8 mouse cellular contexts compared by ENCODE assay signal in the genomic region with DNA sequence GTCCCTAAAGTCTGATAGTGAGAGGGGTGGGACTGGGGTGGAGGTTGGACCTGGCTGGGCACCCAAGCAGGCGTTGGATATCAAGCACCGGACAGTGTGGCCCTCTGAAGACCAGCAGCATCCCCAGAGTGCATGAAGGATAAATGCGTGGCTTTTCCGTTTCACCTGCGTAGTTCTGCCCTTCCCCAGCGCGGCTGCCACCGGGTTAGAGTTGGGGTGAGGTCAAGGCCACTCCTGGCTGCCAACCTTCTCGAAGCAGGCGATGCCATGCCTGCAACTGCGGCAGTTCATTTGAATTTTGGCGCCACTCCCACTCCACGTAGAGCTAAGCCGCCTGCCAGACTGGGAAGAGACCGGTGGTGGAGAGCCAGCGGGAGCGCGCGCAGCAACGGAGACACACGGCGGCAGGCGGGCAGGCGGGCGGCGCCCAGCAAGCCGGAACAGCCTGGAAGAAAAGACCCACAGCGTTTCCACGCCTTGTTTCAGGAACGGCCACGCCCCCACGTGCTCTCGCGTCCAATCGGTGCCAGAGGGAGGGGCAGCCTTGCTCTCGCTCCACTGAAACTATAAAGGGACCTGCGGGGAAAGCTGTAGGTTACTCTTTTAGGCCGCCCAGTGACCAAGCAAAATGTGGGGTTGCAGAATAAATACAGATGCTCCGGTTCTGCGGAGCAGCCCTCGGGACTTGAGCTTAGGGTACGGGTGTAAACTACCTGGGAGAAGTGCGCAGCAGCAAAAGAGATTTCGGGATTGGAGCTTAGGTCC. TPM values are rescaled to one million over a fixed set of nuclear protein-coding genes. Genes with fewer than 3 reads are reported as not detected.
DNase-seq lines count a peak whose midpoint lies in the region; ATAC-seq and TF ChIP-seq lines count a peak whose summit lies in the region.
"Not testable (repeated sequence)": the region's sequence is repeated elsewhere in the genome, so short reads cannot be mapped to it uniquely, and the experiment has no call there.

No protein-coding gene starts in this region.

- ATAC-seq in hindbrain, embryonic 11.5 days (ENCODE audit: low FRiP score) = peak; percentile 98
- ATAC-seq in liver, postnatal 0 days = peak; percentile 98
- ATAC-seq in neural tube, embryonic 12.5 days (ENCODE audit: low FRiP score, low read depth) = peak; percentile 100

- not testable (repeated sequence) for H3K9me3 ChIP-seq in hindbrain, embryonic 11.5 days (ENCODE audit: control insufficient read depth, low read length); liver, postnatal 0 days (ENCODE audit: low read length); neural tube, embryonic 12.5 days

- not testable (repeated sequence) for H3K9ac ChIP-seq in hindbrain, embryonic 11.5 days (ENCODE audit: low read depth, low read length); liver, postnatal 0 days (replicated peaks); neural tube, embryonic 12.5 days

- not testable (repeated sequence) for H3K4me2 ChIP-seq in hindbrain, embryonic 11.5 days (replicated peaks; ENCODE audit: low read depth, low read length); liver, postnatal 0 days (ENCODE audit: low read depth, low read length)
- peak overlapping the region; percentile 36 for H3K4me2 ChIP-seq in neural tube, embryonic 12.5 days (replicated peaks)

- not testable (repeated sequence) for H3K4me3 ChIP-seq in hindbrain, embryonic 11.5 days (ENCODE audit: low read depth, low read length); liver, postnatal 0 days (ENCODE audit: low read depth, low read length)
- 0 out of 2 replicates have a peak overlapping the region, but pooled peaks have one; percentile 7 for H3K4me3 ChIP-seq in neural tube, embryonic 12.5 days
- peak overlapping the region; percentile 79 for H3K4me3 ChIP-seq in testis, adult 2 months (ENCODE audit: control insufficient read depth, low read depth, low read length)

- not testable (repeated sequence) for H3K36me3 ChIP-seq in hindbrain, embryonic 11.5 days (ENCODE audit: control insufficient read depth, insufficient read depth, low read length); liver, postnatal 0 days (replicated peaks; ENCODE audit: insufficient read depth, low read length); neural tube, embryonic 12.5 days; testis, adult 2 months (ENCODE audit: control insufficient read depth, insufficient read depth, low read length)

- not testable (repeated sequence) for TF ChIP-seq EP300 in liver, postnatal 0 days (IDR thresholded peaks at IDR 0.05; ENCODE audit: low read depth)

- not testable (repeated sequence) for TF ChIP-seq POLR2A in testis, adult 2 months (IDR thresholded peaks at IDR 0.05; ENCODE audit: control insufficient read depth, low read depth, low read length)

- peak; percentile 50 for DNase-seq in Muller cell, postnatal 12 days (ENCODE audit: inconsistent ontology term)
- peak; percentile 70 to 74 for DNase-seq in cerebellum, postnatal 36 days
- DNase-seq in frontal cortex, postnatal 36 days (ENCODE audit: low spot score in 2 of 2) = peak; percentile 70 to 77
- peak; percentile 49 for DNase-seq in hindbrain, embryonic 11.5 days (ENCODE audit: low spot score)
- peak; percentile 26 for DNase-seq in layer of hippocampus, adult 9-10 months (ENCODE audit: low spot score)
- DNase-seq in liver, postnatal 0 days = peak; percentile 10

- TF ChIP-seq CTCF in liver, postnatal 0 days (IDR thresholded peaks at IDR 0.05; ENCODE audit: low read depth); testis, adult 2 months (IDR thresholded peaks at IDR 0.05; ENCODE audit: control insufficient read depth, insufficient read depth, insufficient replicate concordance, low read depth, low read length): not testable (repeated sequence)

- 65% methylated on average over 40 of the region's 44 CpGs for WGBS in hindbrain, embryonic 11.5 days
- WGBS in liver, postnatal 0 days (ENCODE audit: insufficient replicate concordance) = 70% methylated on average over 34 of the region's 44 CpGs
- 69% methylated on average over 41 of the region's 44 CpGs for WGBS in neural tube, embryonic 12.5 days

- H3K27me3 ChIP-seq in hindbrain, embryonic 11.5 days (ENCODE audit: control insufficient read depth, insufficient read depth, low read length); liver, postnatal 0 days (ENCODE audit: insufficient read depth, low read length); neural tube, embryonic 12.5 days (replicated peaks); testis, adult 2 months (ENCODE audit: control insufficient read depth, insufficient read depth, low read length): not testable (repeated sequence)

- H3K27ac ChIP-seq in hindbrain, embryonic 11.5 days (ENCODE audit: low read depth, low read length); liver, postnatal 0 days (ENCODE audit: low read depth); neural tube, embryonic 12.5 days: not testable (repeated sequence)
- 0 out of 2 replicates have a peak overlapping the region, but pooled peaks have one; percentile 42 for H3K27ac ChIP-seq in testis, adult 2 months (ENCODE audit: control insufficient read depth, insufficient read depth, low read depth, low read length)

- H3K4me1 ChIP-seq in hindbrain, embryonic 11.5 days (replicated peaks; ENCODE audit: control insufficient read depth, insufficient read depth, low read length); liver, postnatal 0 days (ENCODE audit: insufficient read depth); neural tube, embryonic 12.5 days; testis, adult 2 months (ENCODE audit: control insufficient read depth, insufficient read depth, low read length): not testable (repeated sequence)

RNA-seq across cellular contexts. Expression of gene Trim43b, which starts 26.1 kb away (rescaled TPM):
- not detected in 2 replicates for polyA plus RNA-seq in hindbrain, embryonic 11.5 days (2014; fragmentation: Nextera tagmentation; extraction: Ambion mirVana)
- polyA plus RNA-seq in liver, postnatal 0 days (2015; fragmentation: Nextera tagmentation; extraction: Ambion mirVana) = not detected in 2 replicates
- polyA plus RNA-seq in neural tube, embryonic 12.5 days (2016; fragmentation: Nextera tagmentation; extraction: Ambion mirVana) = not detected in 2 replicates
- polyA plus RNA-seq in testis, adult 2 months (2012; rRNA removed) = not detected in 2 replicates

Comparison
In these comparisons a context has a peak if more than half of its experiments do, and no peak if none do; other contexts are left out.
1. DNase-seq: peak in every context shown above with its lines; median percentile 74 in frontal cortex, postnatal 36 days; 72 in cerebellum, postnatal 36 days; 50 in Muller cell, postnatal 12 days; 49 in hindbrain, embryonic 11.5 days; 26 in layer of hippocampus, adult 9-10 months; 10 in liver, postnatal 0 days.